Mouse (Mus musculus) forebrain, embryonic 10.5 days (tissue): ENCODE measurements at regions not wholly inside any gene's neighbourhood (a gene's known extent, or its start where the extent isn't known, plus 50 kb on each side); places are given as distances from the start of the nearest gene placed in this dataset.

Experiments used
- DNase-seq: peaks from one replicate; pipeline ENCODE4 v3.0.0-alpha.2; 2017; ENCODE audit warnings: low spot score; ENCODE audit errors: extremely low spot score
- H3K27ac ChIP-seq: fragments of 300-500 bp; sonication (generic); 2 replicates; pipeline ENCODE4 v1.5.1; 2016; ENCODE audit warnings: mild to moderate bottlenecking
- H3K27me3 ChIP-seq: fragments of 300-500 bp; sonication (generic); 2 replicates; pipeline ENCODE4 v1.6.1; 2016; ENCODE audit warnings: mild to moderate bottlenecking; ENCODE audit not compliant: poor library complexity, severe bottlenecking
- H3K36me3 ChIP-seq: fragments of 300-500 bp; sonication (generic); replicated peaks from 2 replicates; pipeline ENCODE4 v1.6.1; 2016; ENCODE audit warnings: mild to moderate bottlenecking, moderate library complexity
- H3K4me1 ChIP-seq: fragments of 300-500 bp; sonication (generic); 2 replicates; pipeline ENCODE4 v1.6.1; 2016
- H3K4me3 ChIP-seq: fragments of 300-500 bp; sonication (generic); 2 replicates; pipeline ENCODE4 v1.5.1; 2016; ENCODE audit warnings: mild to moderate bottlenecking, moderate library complexity
- H3K9me3 ChIP-seq: fragments of 300-500 bp; sonication (generic); 2 replicates; pipeline ENCODE4 v1.6.1; 2016; ENCODE audit warnings: mild to moderate bottlenecking, moderate library complexity
- WGBS: fragments of 180-500 bp; shearing (Covaris S2); methylation state at CpG from one replicate; pipeline ENCODE4 v1.1.7; 2016; 5-methylcytosine and 5-hydroxymethylcytosine counted together

- DNase-seq = no peak
- H3K27me3 ChIP-seq = no peaks in the 10 kb centered on the region
- H3K4me3 ChIP-seq = no peak overlapping the region
- H3K36me3 ChIP-seq = no peaks in the 10 kb centered on the region
- H3K27ac ChIP-seq = no peak overlapping the region
- WGBS = 75% methylated on average over 8 of the region's 8 CpGs
- no peaks in the 10 kb centered on the region for H3K4me1 ChIP-seq
- no peaks in the 10 kb centered on the region for H3K9me3 ChIP-seq
These were observed 313.3 kb upstream of the Adgrl3 start for GRCm38 (mm10) chr5:80706645-80707056.
